Mouse (Mus musculus) olfactory bulb, adult 2 months (tissue): ENCODE data around the gene Plcg1.

Experiments
- CTCF ChIP-seq: fragments of 200-500 bp; IDR thresholded peaks from 2 replicates; pipeline ENCODE4 v1.5.1; 2012; ENCODE audit warnings: low read depth, mild to moderate bottlenecking, low read length, moderate library complexity; ENCODE audit not compliant: insufficient read depth
- POLR2A ChIP-seq: fragments of 200-500 bp; IDR thresholded peaks from 2 replicates; pipeline ENCODE4 v1.6.1; 2012; ENCODE audit warnings: mild to moderate bottlenecking, low read depth, low read length, moderate library complexity; ENCODE audit not compliant: insufficient read depth

DNA sequence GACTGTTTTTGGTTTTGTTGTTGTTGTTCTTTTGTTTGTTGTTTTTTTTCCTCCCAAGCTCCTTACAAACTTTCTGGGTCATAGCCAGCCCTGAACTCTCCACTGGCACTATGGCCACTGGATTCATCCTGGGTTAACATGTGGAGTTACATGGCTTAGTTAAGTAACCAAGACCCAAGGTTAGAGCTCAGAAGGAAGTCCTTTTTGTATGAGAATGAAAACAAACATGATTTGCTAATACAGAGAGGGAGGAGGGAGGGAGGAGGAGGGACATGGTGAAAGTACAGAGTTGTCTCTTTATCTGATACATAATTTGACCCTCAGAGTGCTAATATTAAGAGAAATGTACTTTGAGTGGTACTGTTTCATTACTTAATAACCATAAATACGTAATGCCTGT is 67.1 kb downstream of the Plcg1 start:
- no peak for TF ChIP-seq POLR2A
- no peak for TF ChIP-seq CTCF
